Mouse (Mus musculus): ENCODE data around the gene Rep15. TPM values are rescaled to one million over a fixed set of nuclear protein-coding genes. Genes with fewer than 3 reads are reported as not detected.
A peak's percentile ranks its signal among the peaks of the same experiment; 100 is the strongest.

Gene Rep15
- polyA plus RNA-seq, 1 experiment from 2014 or later = 1.1 TPM

DNA sequence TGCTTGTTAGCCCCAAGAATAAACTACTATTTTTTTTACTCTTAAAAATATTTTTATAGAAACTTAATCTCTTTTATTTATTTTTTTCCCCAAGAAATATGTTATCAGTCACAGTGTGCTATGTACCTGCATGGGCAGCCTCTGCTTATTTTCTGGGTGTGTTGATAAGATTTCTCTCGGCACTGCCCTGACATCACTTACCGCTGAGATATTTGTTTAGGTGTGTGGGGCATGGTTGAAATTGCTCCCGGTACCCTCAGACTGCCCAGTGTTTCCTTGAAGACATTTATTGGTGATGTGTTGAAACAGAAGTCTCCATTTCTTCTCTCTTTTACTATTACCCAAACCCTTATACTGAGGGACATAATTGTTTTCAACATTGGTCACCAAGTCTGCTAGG lies 7.6 kb upstream of the Rep15 start:
- H3K27ac ChIP-seq (ENCODE audit: low read depth) = no peak overlapping the region
- DNase-seq (no peak), ATAC-seq (ENCODE audit: insufficient read depth) (no peak)
- H3K4me2 ChIP-seq = no peak overlapping the region
- 52% methylated on average over 3 of the region's 3 CpGs for WGBS
- H3K9ac ChIP-seq = no peak overlapping the region
- TF ChIP-seq CTCF (IDR thresholded peaks at IDR 0.05; ENCODE audit: low read depth) = no peak
- H3K4me3 ChIP-seq (ENCODE audit: low read depth, low read length) = no peak overlapping the region
- H3K36me3 ChIP-seq (ENCODE audit: insufficient read depth) = peaks cover 54% of the 10 kb centered on the region
- H3K27me3 ChIP-seq (ENCODE audit: insufficient read depth, low read length) = no peaks in the 10 kb centered on the region
- H3K9me3 ChIP-seq (ENCODE audit: low read depth, low read length) = no peaks in the 10 kb centered on the region
- H3K4me1 ChIP-seq (ENCODE audit: insufficient read depth) = no peaks in the 10 kb centered on the region

DNA sequence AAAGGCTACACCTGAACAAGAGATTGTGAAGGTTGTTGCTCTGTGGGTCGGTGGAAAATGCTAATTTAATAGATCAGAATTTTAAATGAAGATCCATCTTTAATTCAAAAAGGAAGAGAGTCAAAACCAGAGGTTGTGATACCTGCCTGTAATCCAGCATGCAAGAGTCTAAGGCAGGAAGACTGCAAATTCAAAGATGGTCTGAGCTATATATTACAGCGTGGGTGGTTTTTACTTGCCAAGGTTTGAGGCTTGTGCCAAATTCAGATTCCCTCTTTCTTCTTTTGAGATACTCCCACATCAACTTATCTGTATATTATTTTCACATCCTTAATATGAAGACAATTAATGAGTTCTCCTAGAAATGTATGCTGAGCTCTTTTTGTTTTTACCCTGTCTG lies 4.0 kb upstream of the Rep15 start:
- H3K27ac ChIP-seq (ENCODE audit: low read depth) = no peak overlapping the region
- no peaks in the 10 kb centered on the region for H3K9me3 ChIP-seq (ENCODE audit: low read depth, low read length)
- H3K36me3 ChIP-seq (ENCODE audit: insufficient read depth) = peaks cover 61% of the 10 kb centered on the region
- H3K4me1 ChIP-seq (ENCODE audit: insufficient read depth) = no peaks in the 10 kb centered on the region
- ATAC-seq (ENCODE audit: insufficient read depth) (no peak), DNase-seq (no peak)
- no peak for TF ChIP-seq CTCF (IDR thresholded peaks at IDR 0.05; ENCODE audit: low read depth)
- no peak overlapping the region for H3K9ac ChIP-seq
- no peak overlapping the region for H3K4me3 ChIP-seq (ENCODE audit: low read depth, low read length)
- WGBS = 79% methylated on average over 2 of the region's 2 CpGs
- H3K27me3 ChIP-seq (ENCODE audit: insufficient read depth, low read length) = no peaks in the 10 kb centered on the region
- H3K4me2 ChIP-seq = no peak overlapping the region

DNA sequence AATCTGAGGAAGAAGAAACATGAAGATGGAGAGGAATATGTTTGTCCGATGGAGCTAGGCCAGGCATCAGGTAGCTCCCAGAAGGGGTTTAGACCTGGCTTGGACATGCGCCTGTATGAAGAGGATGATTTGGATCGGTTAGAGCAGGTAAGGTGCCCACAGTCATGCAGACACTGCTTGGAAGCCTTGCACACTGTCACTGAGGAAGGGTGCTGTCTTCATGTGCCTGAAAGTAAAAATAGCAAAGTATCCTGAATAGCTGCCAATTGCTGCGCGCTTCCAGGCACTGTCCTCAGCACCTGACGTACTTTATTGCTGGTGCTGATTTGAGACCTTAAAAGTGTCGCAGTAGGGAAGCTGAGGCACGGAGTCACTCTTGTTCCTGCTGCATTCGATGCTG lies 2.8 kb upstream of the Rep15 start:
- H3K27ac ChIP-seq (ENCODE audit: low read depth) = no peak overlapping the region
- 93% methylated on average over 9 of the region's 9 CpGs for WGBS

DNA sequence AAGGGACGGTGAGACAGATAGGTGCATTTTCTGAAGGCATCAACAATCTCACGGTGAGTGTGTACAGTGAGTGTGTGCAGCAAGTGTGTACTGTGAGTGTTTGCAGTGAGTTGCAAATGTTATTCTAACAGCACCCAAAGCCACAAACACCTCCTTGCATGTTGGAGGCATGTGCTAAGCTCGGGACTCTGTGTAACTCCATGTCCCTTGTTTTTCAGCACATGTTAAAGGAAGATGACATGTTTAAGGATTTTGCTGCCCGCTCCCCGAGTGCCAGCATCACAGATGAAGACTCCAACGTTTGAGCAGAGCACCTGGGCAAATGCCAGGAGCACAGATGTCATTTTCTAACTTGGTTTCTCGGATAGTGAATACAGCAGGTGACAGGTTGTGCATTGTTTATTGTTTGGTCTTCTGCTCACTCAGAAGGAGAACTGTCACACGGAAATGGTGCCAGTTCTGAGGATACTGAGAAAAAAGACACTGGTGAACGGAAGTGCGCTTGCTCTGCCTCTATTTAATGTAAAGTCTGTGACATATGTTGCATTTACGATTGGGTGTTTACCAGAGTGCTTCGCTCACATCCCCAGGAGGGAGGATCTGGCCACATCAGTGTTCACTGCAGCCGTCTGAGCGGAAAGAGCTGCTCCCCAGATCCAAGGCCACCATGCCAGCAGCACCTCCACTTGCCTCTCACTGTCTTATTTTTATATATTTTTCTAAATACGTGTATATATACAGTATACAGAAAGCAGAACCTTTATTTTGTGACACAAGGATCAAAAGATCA lies 2.1 kb upstream of the Rep15 start:
- ATAC-seq (ENCODE audit: insufficient read depth) (no peak), DNase-seq (no peak)
- 87% methylated on average over 15 of the region's 15 CpGs for WGBS
- no peaks in the 10 kb centered on the region for H3K4me1 ChIP-seq (ENCODE audit: insufficient read depth)
- H3K27me3 ChIP-seq (ENCODE audit: insufficient read depth, low read length) = no peaks in the 10 kb centered on the region
- no peaks in the 10 kb centered on the region for H3K9me3 ChIP-seq (ENCODE audit: low read depth, low read length)
- no peak for TF ChIP-seq CTCF (IDR thresholded peaks at IDR 0.05; ENCODE audit: low read depth)
- peaks cover 55% of the 10 kb centered on the region for H3K36me3 ChIP-seq (ENCODE audit: insufficient read depth)
- no peak overlapping the region for H3K9ac ChIP-seq
- no peak overlapping the region for H3K4me3 ChIP-seq (ENCODE audit: low read depth, low read length)
- no peak overlapping the region for H3K27ac ChIP-seq (ENCODE audit: low read depth)
- no peak overlapping the region for H3K4me2 ChIP-seq

More for the DNA sequence above, 2.8 kb upstream of the Rep15 start:
- no peak for TF ChIP-seq CTCF (IDR thresholded peaks at IDR 0.05; ENCODE audit: low read depth)
- H3K4me1 ChIP-seq (ENCODE audit: insufficient read depth) = no peaks in the 10 kb centered on the region
- DNase-seq (no peak), ATAC-seq (ENCODE audit: insufficient read depth) (no peak)
- H3K4me2 ChIP-seq = no peak overlapping the region
- H3K9ac ChIP-seq = no peak overlapping the region
- no peaks in the 10 kb centered on the region for H3K27me3 ChIP-seq (ENCODE audit: insufficient read depth, low read length)
- H3K36me3 ChIP-seq (ENCODE audit: insufficient read depth) = peaks cover 61% of the 10 kb centered on the region
- H3K9me3 ChIP-seq (ENCODE audit: low read depth, low read length) = no peaks in the 10 kb centered on the region
- H3K4me3 ChIP-seq (ENCODE audit: low read depth, low read length) = no peak overlapping the region

- peak; percentile 95 for DNase-seq
- H3K4me2 ChIP-seq = peak within 1 kb of the TSS; percentile 71
- H3K9ac ChIP-seq = peak within 1 kb of the TSS; percentile 93
- peaks cover 6% of the 10 kb centered on the region; the same call in 1 of the 2 replicates for H3K4me1 ChIP-seq (ENCODE audit: insufficient read depth)
- no peaks in the 10 kb centered on the region for H3K9me3 ChIP-seq (ENCODE audit: low read depth, low read length)
- peak; percentile 99 for ATAC-seq (ENCODE audit: insufficient read depth)
- H3K4me3 ChIP-seq (ENCODE audit: low read depth, low read length) = peak within 1 kb of the TSS; percentile 97
- peak within 1 kb of the TSS; percentile 83 for H3K27ac ChIP-seq (ENCODE audit: low read depth)
- peak; percentile 45 for TF ChIP-seq CTCF (IDR thresholded peaks at IDR 0.05; ENCODE audit: low read depth)
- no peaks in the 10 kb centered on the region for H3K27me3 ChIP-seq (ENCODE audit: insufficient read depth, low read length)
- H3K36me3 ChIP-seq (ENCODE audit: insufficient read depth) = peaks cover 12% of the 10 kb centered on the region; the same call in 1 of the 2 replicates
- WGBS = 3% methylated on average over 66 of the region's 66 CpGs
Observed at GRCm38 (mm10) chr6:147042291-147043290, 10.2 kb downstream of the Rep15 start, which contains the start of gene Mrps35. Gene Mrps35 (plus strand): TSS chr6:147042764.

GRCm38 (mm10) chr6:147043633-147044032 lies 11.2 kb downstream of the Rep15 start:
- WGBS = 37% methylated on average over 7 of the region's 7 CpGs

More at GRCm38 (mm10) chr6:147043633-147044032, 11.2 kb downstream of the Rep15 start:
- no peaks in the 10 kb centered on the region for H3K27me3 ChIP-seq (ENCODE audit: insufficient read depth, low read length)
- DNase-seq (no peak), ATAC-seq (ENCODE audit: insufficient read depth) (no peak)
- H3K4me3 ChIP-seq (ENCODE audit: low read depth, low read length) = peak overlapping the region; percentile 97
- H3K9me3 ChIP-seq (ENCODE audit: low read depth, low read length) = no peaks in the 10 kb centered on the region
- H3K4me1 ChIP-seq (ENCODE audit: insufficient read depth) = peaks cover 6% of the 10 kb centered on the region; the same call in 1 of the 2 replicates
- H3K9ac ChIP-seq = peak overlapping the region; percentile 93
- H3K36me3 ChIP-seq (ENCODE audit: insufficient read depth) = peaks cover 23% of the 10 kb centered on the region
- peak overlapping the region; percentile 71 for H3K4me2 ChIP-seq
- TF ChIP-seq CTCF (IDR thresholded peaks at IDR 0.05; ENCODE audit: low read depth) = no peak
- no peak overlapping the region for H3K27ac ChIP-seq (ENCODE audit: low read depth)

Measured in lung, embryonic 14.5 days (tissue).